Mouse (Mus musculus) neural tube, embryonic 11.5 days (tissue): ENCODE data around the gene Aldh4a1. TPM values are rescaled to one million over a fixed set of nuclear protein-coding genes. Genes with fewer than 3 reads are reported as not detected.

Source experiments
- ATAC-seq: fragments of 200-750 bp; cut with Nextera tagmentation; 2 replicates; pipeline ENCODE4 v1.8.0; 2017; ENCODE audit warnings: moderate number of reproducible peaks, mild to moderate bottlenecking, moderate TSS enrichment, moderate library complexity; ENCODE audit not compliant: insufficient read depth, low FRiP score, low TSS enrichment
- DNase-seq: peaks from one replicate; pipeline ENCODE4 v3.0.0-alpha.2; 2015; ENCODE audit warnings: low spot score
- H3K27ac ChIP-seq: fragments of 300-500 bp; sonication (generic); 2 replicates; pipeline ENCODE4 v1.5.1; 2014; ENCODE audit warnings: low read depth, mild to moderate bottlenecking, low read length
- H3K27me3 ChIP-seq: fragments of 300-500 bp; sonication (generic); 2 replicates; pipeline ENCODE4 v1.6.1; 2014; ENCODE audit warnings: mild to moderate bottlenecking, low read length, mixed read lengths; ENCODE audit not compliant: control insufficient read depth, insufficient read depth
- H3K36me3 ChIP-seq: fragments of 300-500 bp; sonication (generic); 2 replicates; pipeline ENCODE4 v1.6.1; 2014; ENCODE audit warnings: mild to moderate bottlenecking, low read length, moderate library complexity, mixed read lengths; ENCODE audit not compliant: control insufficient read depth, insufficient read depth
- H3K4me1 ChIP-seq: fragments of 300-500 bp; sonication (generic); 2 replicates; pipeline ENCODE4 v1.6.1; 2014; ENCODE audit warnings: low read length, mixed read lengths; ENCODE audit not compliant: control insufficient read depth, insufficient read depth
- H3K4me2 ChIP-seq: fragments of 300-500 bp; sonication (generic); 2 replicates; pipeline ENCODE4 v1.6.1; 2014; ENCODE audit warnings: low read depth, mild to moderate bottlenecking, moderate library complexity
- H3K4me3 ChIP-seq: fragments of 300-500 bp; sonication (generic); 2 replicates; pipeline ENCODE4 v1.5.1; 2014; ENCODE audit warnings: low read depth, low read length
- H3K9ac ChIP-seq: fragments of 300-500 bp; sonication (generic); 2 replicates; pipeline ENCODE4 v1.6.1; 2014; ENCODE audit warnings: mild to moderate bottlenecking, low read length
- H3K9me3 ChIP-seq: fragments of 300-500 bp; sonication (generic); 2 replicates; pipeline ENCODE4 v1.6.1; 2016; ENCODE audit warnings: low read length; ENCODE audit not compliant: control insufficient read depth
- WGBS: fragments of 180-500 bp; shearing (Covaris S2); extraction: QIAGEN DNeasy Blood & Tissue Kit; methylation state at CpG from one replicate; pipeline ENCODE4 v1.1.7; 2014; 5-methylcytosine and 5-hydroxymethylcytosine counted together
- polyA plus RNA-seq: library from polyadenylated mRNA; unstranded; fragments of >200 nt; fragmentation: Nextera tagmentation; extraction: Ambion mirVana; gene quantifications from 2 replicates; pipeline ENCODE4 v1.2.1, GENCODE M21; 2014

Aldh4a1 gene
- polyA plus RNA-seq, 1 experiment from 2014 or later, result 16.2 TPM

GRCm38 (mm10) chr4:139578389-139578788 is 44.3 kb upstream of the Aldh4a1 start:
- H3K9me3 ChIP-seq, result no peaks in the 10 kb centered on the region
- DNase-seq (no peak), ATAC-seq (no peak)
- H3K4me2 ChIP-seq, result peak overlapping the region; percentile 19; the same call in 1 of the 2 replicates
- peak overlapping the region; percentile 39; the same call in 1 of the 2 replicates for H3K27ac ChIP-seq
- no peak overlapping the region for H3K4me3 ChIP-seq
- H3K27me3 ChIP-seq, result no peaks in the 10 kb centered on the region
- H3K4me1 ChIP-seq, result peaks cover 74% of the 10 kb centered on the region
- 89% methylated on average over 8 of the region's 8 CpGs for WGBS
- H3K9ac ChIP-seq, result no peak overlapping the region
- H3K36me3 ChIP-seq, result no peaks in the 10 kb centered on the region; the same call in 1 of the 2 replicates

GRCm38 (mm10) chr4:139579003-139579402 is 43.7 kb upstream of the Aldh4a1 start:
- H3K27ac ChIP-seq, result peak overlapping the region; percentile 39; the same call in 1 of the 2 replicates
- no peak overlapping the region for H3K9ac ChIP-seq
- no peak overlapping the region for H3K4me3 ChIP-seq
- H3K4me1 ChIP-seq, result peaks cover 69% of the 10 kb centered on the region
- no peaks in the 10 kb centered on the region for H3K27me3 ChIP-seq
- ATAC-seq (no peak), DNase-seq (no peak)
- H3K9me3 ChIP-seq, result no peaks in the 10 kb centered on the region
- H3K36me3 ChIP-seq, result no peaks in the 10 kb centered on the region; the same call in 1 of the 2 replicates
- WGBS, result 44% methylated on average over 10 of the region's 10 CpGs
- peak overlapping the region; percentile 6; the same call in 1 of the 2 replicates for H3K4me2 ChIP-seq

- no peak for ATAC-seq
- no peak overlapping the region for H3K4me2 ChIP-seq
- no peaks in the 10 kb centered on the region; the same call in 1 of the 2 replicates for H3K36me3 ChIP-seq
- peaks cover 70% of the 10 kb centered on the region for H3K4me1 ChIP-seq
- 27% methylated on average over 6 of the region's 6 CpGs for WGBS
- no peak for DNase-seq
- no peaks in the 10 kb centered on the region for H3K9me3 ChIP-seq
- no peaks in the 10 kb centered on the region for H3K27me3 ChIP-seq
- H3K9ac ChIP-seq, result no peak overlapping the region
- H3K4me3 ChIP-seq, result no peak overlapping the region
- peak overlapping the region; percentile 95; the same call in 1 of the 2 replicates for H3K27ac ChIP-seq
Measured at GRCm38 (mm10) chr4:139579466-139579865, 43.2 kb upstream of the Aldh4a1 start.

- Histone ChIP-seq H3K27ac (peak overlapping the region; percentile 95), H3K27me3 (no peaks in the 10 kb centered on the region)
Measured at GRCm38 (mm10) chr4:139580663-139581336, 41.9 kb upstream of the Aldh4a1 start.

GRCm38 (mm10) chr4:139581427-139582051 is 41.1 kb upstream of the Aldh4a1 start:
- H3K27ac ChIP-seq, result peak overlapping the region; percentile 95
- peak overlapping the region; percentile 15; the same call in 1 of the 2 replicates for H3K4me3 ChIP-seq
- H3K9ac ChIP-seq, result peak overlapping the region; percentile 64
- H3K36me3 ChIP-seq, result no peaks in the 10 kb centered on the region
- ATAC-seq (no peak; the same call in 1 of the 2 replicates), DNase-seq (no peak)
- WGBS, result 36% methylated on average over 6 of the region's 6 CpGs
- H3K27me3 ChIP-seq, result no peaks in the 10 kb centered on the region
- H3K4me2 ChIP-seq, result peak overlapping the region; percentile 37
- peaks cover 69% of the 10 kb centered on the region for H3K4me1 ChIP-seq
- no peaks in the 10 kb centered on the region for H3K9me3 ChIP-seq

More at GRCm38 (mm10) chr4:139580663-139581336, 41.9 kb upstream of the Aldh4a1 start:
- Histone ChIP-seq H3K4me3 (peak overlapping the region; percentile 15; the same call in 1 of the 2 replicates), H3K9ac (peak overlapping the region; percentile 64), H3K4me2 (peak overlapping the region; percentile 37), H3K9me3 (no peaks in the 10 kb centered on the region), H3K36me3 (no peaks in the 10 kb centered on the region), H3K4me1 (peaks cover 73% of the 10 kb centered on the region)
- 3% methylated on average over 15 of the region's 15 CpGs for WGBS
- peak; percentile 70 for DNase-seq
- ATAC-seq, result peak; percentile 73

- Histone ChIP-seq H3K4me3 (no peak overlapping the region), H3K27ac (peak overlapping the region; percentile 95), H3K9ac (no peak overlapping the region; the same call in 1 of the 2 replicates), H3K4me2 (no peak overlapping the region), H3K27me3 (no peaks in the 10 kb centered on the region), H3K4me1 (peaks cover 63% of the 10 kb centered on the region), H3K9me3 (no peaks in the 10 kb centered on the region), H3K36me3 (no peaks in the 10 kb centered on the region)
- DNase-seq (no peak), ATAC-seq (no peak)
- WGBS, result 78% methylated on average over 6 of the region's 6 CpGs
Measured at GRCm38 (mm10) chr4:139582346-139582745, 40.3 kb upstream of the Aldh4a1 start.

- no peaks in the 10 kb centered on the region for H3K27me3 ChIP-seq
- ATAC-seq (no peak), DNase-seq (no peak)
- H3K27ac ChIP-seq, result no peak overlapping the region
- 45% methylated on average over 3 of the region's 3 CpGs for WGBS
- H3K4me2 ChIP-seq, result no peak overlapping the region
- no peaks in the 10 kb centered on the region for H3K9me3 ChIP-seq
- H3K4me3 ChIP-seq, result no peak overlapping the region
- no peaks in the 10 kb centered on the region for H3K36me3 ChIP-seq
- no peak overlapping the region for H3K9ac ChIP-seq
- peaks cover 60% of the 10 kb centered on the region for H3K4me1 ChIP-seq
Measured at GRCm38 (mm10) chr4:139582903-139583302, 39.8 kb upstream of the Aldh4a1 start.

- Histone ChIP-seq H3K9ac (no peak overlapping the region), H3K4me1 (peaks cover 52% of the 10 kb centered on the region), H3K27me3 (no peaks in the 10 kb centered on the region), H3K36me3 (no peaks in the 10 kb centered on the region), H3K4me2 (no peak overlapping the region), H3K9me3 (no peaks in the 10 kb centered on the region), H3K27ac (no peak overlapping the region), H3K4me3 (no peak overlapping the region)
- DNase-seq (no peak), ATAC-seq (no peak)
- WGBS, result 82% methylated on average over 11 of the region's 11 CpGs
Measured at GRCm38 (mm10) chr4:139583629-139584245, 38.9 kb upstream of the Aldh4a1 start.
